Mouse (Mus musculus): ENCODE measurements around the gene Olfr1009.
"Not testable (repeated sequence)": the region's sequence is repeated elsewhere in the genome, so short reads cannot be mapped to it uniquely, and the experiment has no call there.

The Olfr1009 gene

GRCm38 (mm10) chr2:85715119-85715518 is at the start of gene Olfr1009:
TSS of gene Olfr1009 (plus strand) at chr2:85715419.
- DNase-seq (ENCODE audit: low spot score), result no peak

GRCm38 (mm10) chr2:85678667-85679066 is 36.6 kb upstream of the Olfr1009 start, which contains the start of gene Olfr1006:
TSS of gene Olfr1006 (minus strand) at chr2:85678767.
- DNase-seq (ENCODE audit: low spot score), result no peak

GRCm38 (mm10) chr2:85689131-85689530 is 26.1 kb upstream of the Olfr1009 start, which contains the start of gene Olfr1008:
TSS of gene Olfr1008 (plus strand) at chr2:85689431.
- DNase-seq (ENCODE audit: low spot score), result no peak

GRCm38 (mm10) chr2:85710680-85711079 is 4.5 kb upstream of the Olfr1009 start:
- DNase-seq (ENCODE audit: low spot score), result not testable (repeated sequence)

GRCm38 (mm10) chr2:85711159-85711558 is 4.1 kb upstream of the Olfr1009 start:
- DNase-seq (ENCODE audit: low spot score), result no peak

GRCm38 (mm10) chr2:85725793-85726192 is 10.6 kb downstream of the Olfr1009 start:
- peak; percentile 20 for DNase-seq (ENCODE audit: low spot score)

GRCm38 (mm10) chr2:85753822-85754221 is 38.6 kb downstream of the Olfr1009 start:
- DNase-seq (ENCODE audit: low spot score), result no peak

GRCm38 (mm10) chr2:85762666-85763065 is 47.4 kb downstream of the Olfr1009 start, which contains the start of gene Olfr1012:
TSS of gene Olfr1012 (minus strand) at chr2:85762766.
- DNase-seq (ENCODE audit: low spot score), result no peak

GRCm38 (mm10) chr2:85766798-85767197 is 51.6 kb downstream of the Olfr1009 start, which contains the start of gene Olfr1013:
TSS of gene Olfr1013 (plus strand) at chr2:85767098.
- DNase-seq (ENCODE audit: low spot score), result no peak

- no peak for DNase-seq (ENCODE audit: low spot score)
Observed at GRCm38 (mm10) chr2:85772413-85772812, 57.2 kb downstream of the Olfr1009 start, which contains the start of gene Olfr1014. TSS of gene Olfr1014 (plus strand) at chr2:85772713.

Measured in ovary, postnatal 14 days (tissue).